In genomic region chr1:51530191-51530926, GRCm38 (mm10) we compare ENCODE assay signal across 8 mouse cellular contexts. TPM values are rescaled to one million over a fixed set of nuclear protein-coding genes. Genes with fewer than 3 reads are reported as not detected.
DNase-seq lines count a peak whose midpoint lies in the region.

No protein-coding gene starts in this region.

- intact Hi-C loops in left cerebral cortex, postnatal 14 days (cut with DNase I) = no loop called here

- peak; percentile 53 for DNase-seq in retina, postnatal 1 day
- DNase-seq in retina, embryonic 14.5 days (ENCODE audit: low spot score) = no peak
- peak; percentile 49 for DNase-seq in embryo, embryonic 10.5 days (ENCODE audit: low spot score)
- DNase-seq in kidney, postnatal 36 days = peak; percentile 66 to 77
- peak; percentile 78 for DNase-seq in urinary bladder, postnatal 14 days (ENCODE audit: low spot score)
- no peak for DNase-seq in right cerebral cortex, adult 2 months (ENCODE audit: low spot score in 2 of 2)
- DNase-seq in layer of hippocampus, adult 11-12 months (ENCODE audit: low spot score) = no peak
- DNase-seq in left cerebral cortex, postnatal 14 days (ENCODE audit: low spot score in 2 of 2) = no peak

RNA-seq across cellular contexts. Expression of gene Nabp1, which starts 52.1 kb away (rescaled TPM):
- 10 to 100 TPM; 11.7 to 15.9 TPM for total RNA-seq in left cerebral cortex, postnatal 14 days (2021)

Comparison
In these comparisons a context has a peak if more than half of its experiments do, and no peak if none do; other contexts are left out.
1. DNase-seq: peak in retina, postnatal 1 day (single experiment), embryo, embryonic 10.5 days (single experiment), kidney, postnatal 36 days (2 of 2) and urinary bladder, postnatal 14 days (single experiment); none in retina, embryonic 14.5 days (single experiment), right cerebral cortex, adult 2 months (0 of 2), layer of hippocampus, adult 11-12 months (single experiment) and left cerebral cortex, postnatal 14 days (0 of 2).